Mouse (Mus musculus) thymus, adult 2 months (tissue): ENCODE measurements around the gene Cldn9. TPM values are rescaled to one million over a fixed set of nuclear protein-coding genes. Genes with fewer than 3 reads are reported as not detected.
A peak's percentile ranks its signal among the peaks of the same experiment; 100 is the strongest.

ENCODE experiments used
- DNase-seq: peaks from one replicate; pipeline ENCODE4 v3.0.0; 2021
- H3K27ac ChIP-seq: fragments of 200-500 bp; 2 replicates; pipeline ENCODE4 v1.5.1; 2012; ENCODE audit warnings: low read length, control low read depth; ENCODE audit not compliant: control insufficient read depth, insufficient read depth
- H3K27me3 ChIP-seq: fragments of 200-500 bp; 2 replicates; pipeline ENCODE4 v1.6.1; 2012; ENCODE audit warnings: mild to moderate bottlenecking, low read length, moderate library complexity, mixed read lengths; ENCODE audit not compliant: control insufficient read depth, insufficient read depth
- H3K36me3 ChIP-seq: fragments of 200-500 bp; 2 replicates; pipeline ENCODE4 v1.6.1; 2012; ENCODE audit warnings: mild to moderate bottlenecking, low read length, moderate library complexity; ENCODE audit not compliant: control insufficient read depth, insufficient read depth
- H3K4me1 ChIP-seq: fragments of 200-500 bp; replicated peaks from 2 replicates; pipeline ENCODE4 v1.6.1; 2012; ENCODE audit warnings: low read length; ENCODE audit not compliant: control insufficient read depth, insufficient read depth
- H3K4me3 ChIP-seq: fragments of 200-500 bp; 2 replicates; pipeline ENCODE4 v1.5.1; 2012; ENCODE audit warnings: mild to moderate bottlenecking, low read length, control low read depth, moderate library complexity; ENCODE audit not compliant: control insufficient read depth, insufficient read depth
- CTCF ChIP-seq: fragments of 200-500 bp; IDR thresholded peaks from 2 replicates; pipeline ENCODE4 v1.5.1; 2012; ENCODE audit warnings: mild to moderate bottlenecking, control low read depth, low read length, moderate library complexity, borderline replicate concordance; ENCODE audit not compliant: control insufficient read depth, poor library complexity, insufficient read depth; ENCODE audit errors: extremely low read depth
- POLR2A ChIP-seq: fragments of 200-500 bp; IDR thresholded peaks from 2 replicates; pipeline ENCODE4 v1.6.1; 2012; ENCODE audit warnings: mild to moderate bottlenecking, low read length, control low read depth, moderate library complexity; ENCODE audit not compliant: control insufficient read depth, poor library complexity, insufficient read depth; ENCODE audit errors: extremely low read depth
- WGBS: fragments of 180-500 bp; shearing (Covaris S2); methylation state at CpG from one replicate; pipeline ENCODE4 v1.1.7; 2018; 5-methylcytosine and 5-hydroxymethylcytosine counted together
- polyA plus RNA-seq: library from polyadenylated mRNA; depleted of rRNA; stranded (reverse); fragments of >200 nt; gene quantifications from 2 replicates; pipeline ENCODE4 v1.2.3, GENCODE M21; 2012

The Cldn9 gene
- polyA plus RNA-seq, 1 experiment: 1.9 TPM

DNA sequence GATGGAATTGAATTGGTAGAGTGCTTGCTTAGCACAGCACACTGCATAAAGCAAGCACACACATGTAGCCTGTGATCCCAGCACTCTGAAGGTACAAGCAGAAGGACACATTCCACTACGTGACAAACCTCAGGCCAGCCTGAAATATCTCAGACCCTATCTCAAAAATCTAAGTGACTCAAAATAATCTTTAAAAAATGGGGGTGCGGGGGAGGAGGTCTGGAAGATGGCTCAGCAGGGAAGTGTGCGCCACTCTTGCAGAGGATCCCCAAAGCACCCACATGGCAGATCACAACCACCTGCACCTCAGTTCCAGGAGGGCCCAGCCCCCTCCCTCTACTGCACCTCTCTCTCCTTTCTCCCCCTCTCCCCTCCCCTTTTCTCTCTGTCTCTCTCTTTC is 12.3 kb downstream of the Cldn9 start:
- Histone ChIP-seq H3K27me3 (peaks cover 2% of the 10 kb centered on the region; the same call in 1 of the 2 replicates), H3K4me1 (peaks cover 15% of the 10 kb centered on the region), H3K4me3 (no peak overlapping the region), H3K27ac (no peak overlapping the region), H3K36me3 (peaks cover 6% of the 10 kb centered on the region; the same call in 1 of the 2 replicates)
- TF ChIP-seq POLR2A: no peak
- TF ChIP-seq CTCF: no peak
- DNase-seq: no peak
- WGBS: 94% methylated on average over 3 of the region's 3 CpGs

DNA sequence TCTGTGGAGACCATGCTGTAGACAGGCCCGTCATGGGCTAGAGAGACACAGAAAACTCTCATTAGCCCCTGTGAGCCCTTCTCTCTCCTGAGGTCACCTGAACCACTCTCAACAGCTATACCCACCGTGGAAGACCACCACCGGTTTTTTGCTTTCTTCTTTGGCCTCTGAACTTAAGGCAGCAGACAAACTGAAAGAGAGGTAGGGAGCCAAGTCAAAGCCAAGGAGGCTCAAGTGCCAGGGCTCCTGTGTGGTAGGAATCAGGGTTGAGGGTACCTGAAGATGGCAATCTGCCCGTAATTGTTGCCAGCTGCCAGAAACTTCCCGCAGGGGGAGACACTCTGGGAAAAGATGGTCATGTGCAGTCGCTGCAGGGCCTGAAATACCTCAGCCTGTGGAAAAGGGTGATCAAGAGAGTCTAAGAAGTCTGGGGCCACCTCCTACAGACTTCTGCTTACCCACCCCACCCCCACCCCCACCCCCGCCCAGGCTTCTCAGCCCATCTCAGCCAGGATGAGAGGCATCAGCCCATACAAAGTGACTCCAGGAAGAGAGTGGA is 13.2 kb downstream of the Cldn9 start:
- H3K27ac ChIP-seq: no peak overlapping the region
- 98% methylated on average over 7 of the region's 7 CpGs for WGBS
- H3K4me1 ChIP-seq: peaks cover 6% of the 10 kb centered on the region
- H3K4me3 ChIP-seq: no peak overlapping the region
- no peak for DNase-seq
- no peak for TF ChIP-seq CTCF
- no peak for TF ChIP-seq POLR2A
- H3K27me3 ChIP-seq: no peaks in the 10 kb centered on the region
- H3K36me3 ChIP-seq: peaks cover 6% of the 10 kb centered on the region; the same call in 1 of the 2 replicates

DNA sequence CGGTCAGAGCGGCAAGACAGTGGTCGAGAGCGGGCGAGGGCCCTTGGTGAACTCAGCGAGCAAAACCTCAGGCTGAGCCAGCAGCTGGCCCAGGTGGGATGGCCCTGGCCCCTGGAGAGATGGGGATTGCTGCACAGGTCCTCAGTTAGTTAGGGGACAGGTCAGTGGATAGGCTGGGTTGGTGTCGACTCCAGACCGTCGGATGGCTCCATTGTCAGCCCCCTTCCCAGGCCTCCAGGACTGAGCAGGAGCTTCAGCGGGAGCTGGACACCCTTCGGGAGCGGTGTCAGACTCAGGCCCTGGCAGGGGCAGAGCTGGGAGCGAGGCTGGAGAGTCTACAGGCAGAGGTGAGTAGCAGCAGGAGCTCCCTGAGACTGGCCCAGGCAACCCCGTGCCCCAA is 18.3 kb downstream of the Cldn9 start:
- H3K4me3 ChIP-seq: no peak overlapping the region
- 94% methylated on average over 14 of the region's 14 CpGs for WGBS

DNA sequence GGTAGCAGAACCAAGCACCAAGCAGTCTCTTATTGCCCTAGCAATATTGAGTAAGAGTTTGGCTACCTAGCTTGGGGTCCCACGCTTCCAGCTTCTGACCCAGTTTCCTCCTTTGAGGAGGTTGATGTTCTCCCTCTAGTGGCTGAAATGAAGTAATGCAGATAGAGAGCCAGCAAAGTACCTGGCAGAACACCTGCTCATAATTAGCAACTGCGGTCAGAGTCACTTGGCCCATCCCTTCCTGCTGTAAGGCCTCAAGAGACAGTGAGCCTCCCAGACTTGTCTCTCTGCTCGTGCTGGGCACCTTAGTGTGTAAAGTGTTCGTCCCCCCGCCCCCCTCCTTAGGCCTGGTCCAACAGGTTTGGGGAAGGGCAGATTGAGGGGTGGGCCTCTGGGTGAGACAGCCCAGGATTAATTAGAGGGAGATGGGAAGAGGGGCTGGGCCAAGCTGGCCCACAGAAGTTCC is 19.2 kb downstream of the Cldn9 start:
- DNase-seq: peak; percentile 21
- TF ChIP-seq POLR2A (no peak), CTCF (peak; percentile 52; the same call in 1 of the 2 replicates)
- WGBS: 39% methylated on average over 5 of the region's 5 CpGs
- no peak overlapping the region for H3K4me3 ChIP-seq
- H3K27ac ChIP-seq: no peak overlapping the region
- peaks cover 6% of the 10 kb centered on the region; the same call in 1 of the 2 replicates for H3K36me3 ChIP-seq
- peaks cover 5% of the 10 kb centered on the region; the same call in 1 of the 2 replicates for H3K27me3 ChIP-seq
- peaks cover 10% of the 10 kb centered on the region; the same call in 1 of the 2 replicates for H3K4me1 ChIP-seq

More for the DNA sequence above, 18.3 kb downstream of the Cldn9 start:
- no peak for TF ChIP-seq POLR2A
- no peak for TF ChIP-seq CTCF
- H3K4me1 ChIP-seq: peaks cover 7% of the 10 kb centered on the region; the same call in 1 of the 2 replicates
- DNase-seq: no peak
- peaks cover 6% of the 10 kb centered on the region; the same call in 1 of the 2 replicates for H3K36me3 ChIP-seq
- no peak overlapping the region for H3K27ac ChIP-seq
- peaks cover 1% of the 10 kb centered on the region; the same call in 1 of the 2 replicates for H3K27me3 ChIP-seq

DNA sequence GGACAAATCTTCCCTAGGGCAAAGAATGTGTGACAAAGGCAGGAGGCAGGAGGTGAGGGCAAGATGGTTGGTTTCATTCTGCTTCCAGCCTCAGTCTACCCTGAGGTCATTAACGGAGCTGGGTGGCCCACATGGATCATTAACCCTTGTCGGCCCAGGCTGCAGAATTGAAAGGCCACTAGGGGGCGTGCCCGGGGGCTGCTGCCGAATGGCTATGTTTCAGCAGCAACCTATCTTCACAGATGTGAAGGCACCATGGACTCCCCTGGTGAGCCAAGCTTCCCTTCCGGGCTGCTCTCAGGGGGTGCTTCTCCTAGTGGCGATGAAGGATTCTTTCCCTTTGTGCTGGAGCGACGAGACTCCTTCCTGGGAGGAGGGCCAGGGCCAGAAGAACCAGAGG is 22.3 kb downstream of the Cldn9 start:
- WGBS: 12% methylated on average over 9 of the region's 9 CpGs
- Histone ChIP-seq H3K4me3 (no peak overlapping the region), H3K36me3 (no peaks in the 10 kb centered on the region), H3K4me1 (peaks cover 10% of the 10 kb centered on the region; the same call in 1 of the 2 replicates), H3K27ac (no peak overlapping the region), H3K27me3 (peaks cover 5% of the 10 kb centered on the region; the same call in 1 of the 2 replicates)
- DNase-seq: peak; percentile 38
- peak; percentile 77; the same call in 1 of the 2 replicates for TF ChIP-seq CTCF
- no peak for TF ChIP-seq POLR2A

DNA sequence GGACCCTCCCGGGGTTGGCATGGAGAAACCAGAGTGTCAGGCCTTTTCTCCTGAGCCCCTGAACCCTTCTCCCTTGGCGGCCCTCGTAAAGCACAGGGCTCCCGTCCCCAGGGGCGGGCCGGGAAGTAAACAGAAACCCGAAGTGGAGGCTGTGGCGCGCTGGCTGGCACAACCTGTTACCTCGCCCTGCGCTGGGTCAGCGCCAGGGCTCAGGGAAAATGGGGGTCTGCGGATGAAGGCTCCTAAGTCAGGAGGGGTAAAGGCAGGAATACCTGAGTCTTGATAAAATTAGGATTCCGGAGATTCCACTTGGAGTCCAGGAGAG is 23.0 kb downstream of the Cldn9 start:
- no peak overlapping the region for H3K4me3 ChIP-seq
- no peak overlapping the region for H3K27ac ChIP-seq
- WGBS: 4% methylated on average over 14 of the region's 14 CpGs

More for the DNA sequence above, 23.0 kb downstream of the Cldn9 start:
- Histone ChIP-seq H3K36me3 (no peaks in the 10 kb centered on the region), H3K4me1 (peaks cover 10% of the 10 kb centered on the region; the same call in 1 of the 2 replicates), H3K27me3 (peaks cover 5% of the 10 kb centered on the region; the same call in 1 of the 2 replicates)
- TF ChIP-seq POLR2A (no peak), CTCF (no peak)
- DNase-seq: no peak
